Mouse (Mus musculus) granulocyte monocyte progenitor cell, adult 5-6 weeks (primary cell): Measurements from ENCODE around the gene Olfr1312. TPM values are rescaled to one million over a fixed set of nuclear protein-coding genes. Genes with fewer than 3 reads are reported as not detected.
"Not testable (repeated sequence)": the region's sequence is repeated elsewhere in the genome, so short reads cannot be mapped to it uniquely, and the experiment has no call there.

ENCODE experiments used
- ATAC-seq: replicated peaks from 2 replicates; pipeline ENCODE4 v1.8.0; 2016; ENCODE audit warnings: mild to moderate bottlenecking, moderate TSS enrichment, inconsistent platforms; ENCODE audit not compliant: poor library complexity, severe bottlenecking
- total RNA-seq, 2 experiments: library from RNA; stranded (forward) in 1 of 2; stranded (reverse) in 1 of 2; fragments of 200-712, 200-1000 nt in 1 of 2; fragments of >200 nt in 1 of 2; fragmentation: Nextera tagmentation in 1 of 2; gene quantifications; 2 replicates each; pipeline ENCODE4 v1.2.3; 2014 to 2017

The Olfr1312 gene
- total RNA-seq (2014; fragmentation: Nextera tagmentation) (not detected in 2 replicates), total RNA-seq (2017) (not detected in 2 replicates)

- no peak for ATAC-seq
Measured at GRCm38 (mm10) chr2:112050138-112050537, at the start of gene Olfr1312. Gene Olfr1312, minus strand, starts transcription at chr2:112050238.

GRCm38 (mm10) chr2:112096681-112097080 lies 46.6 kb upstream of the Olfr1312 start, which contains the start of gene Olfr1314:
Gene Olfr1314, minus strand, starts transcription at chr2:112096781.
- ATAC-seq, result no peak

GRCm38 (mm10) chr2:112077743-112078142 lies 27.7 kb upstream of the Olfr1312 start, which contains the start of gene Olfr1313:
Gene Olfr1313, minus strand, starts transcription at chr2:112077843.
- ATAC-seq, result no peak

GRCm38 (mm10) chr2:112026971-112027370 lies 23.1 kb downstream of the Olfr1312 start:
- not testable (repeated sequence) for ATAC-seq

- ATAC-seq, result no peak
Measured at GRCm38 (mm10) chr2:112024312-112024711, 25.7 kb downstream of the Olfr1312 start, which contains the start of gene Olfr1311. Gene Olfr1311, minus strand, starts transcription at chr2:112024412.

- ATAC-seq, result no peak
Measured at GRCm38 (mm10) chr2:112014900-112015299, 35.1 kb downstream of the Olfr1312 start.

GRCm38 (mm10) chr2:112012608-112013007 lies 37.4 kb downstream of the Olfr1312 start, which contains the start of gene Olfr1310:
Gene Olfr1310, minus strand, starts transcription at chr2:112012708.
- ATAC-seq, result no peak

GRCm38 (mm10) chr2:111990181-111990580 lies 59.9 kb downstream of the Olfr1312 start, which contains the start of gene Olfr1309:
Gene Olfr1309, minus strand, starts transcription at chr2:111990281.
- no peak for ATAC-seq

Other genes starting within 250 kb of the Olfr1312 start
- not detected in 2 replicates for gene Olfr1303, start 229.9 kb downstream of the Olfr1312 start, total RNA-seq (2014; fragmentation: Nextera tagmentation)
- not detected in 2 replicates for gene Olfr1303, start 229.9 kb downstream of the Olfr1312 start, total RNA-seq (2017)
- gene Olfr1305, start 173.1 kb downstream of the Olfr1312 start, total RNA-seq (2014; fragmentation: Nextera tagmentation), result not detected in 2 replicates
- gene Olfr1305, start 173.1 kb downstream of the Olfr1312 start, total RNA-seq (2017), result not detected in 2 replicates
- gene Olfr1306, start 134.0 kb downstream of the Olfr1312 start, total RNA-seq (2014; fragmentation: Nextera tagmentation), result not detected in 2 replicates
- not detected in 2 replicates for gene Olfr1306, start 134.0 kb downstream of the Olfr1312 start, total RNA-seq (2017)
- not detected in 2 replicates for gene Olfr1307, start 100.8 kb downstream of the Olfr1312 start, total RNA-seq (2014; fragmentation: Nextera tagmentation)
- not detected in 2 replicates for gene Olfr1307, start 100.8 kb downstream of the Olfr1312 start, total RNA-seq (2017)
- not detected in 2 replicates for gene Olfr1308, start 85.3 kb downstream of the Olfr1312 start, total RNA-seq (2014; fragmentation: Nextera tagmentation)
- gene Olfr1308, start 85.3 kb downstream of the Olfr1312 start, total RNA-seq (2017), result not detected in 2 replicates
- gene Olfr1309, start 60.0 kb downstream of the Olfr1312 start, total RNA-seq (2014; fragmentation: Nextera tagmentation), result not detected in 2 replicates
- gene Olfr1309, start 60.0 kb downstream of the Olfr1312 start, total RNA-seq (2017), result not detected in 2 replicates
- gene Olfr1310, start 37.5 kb downstream of the Olfr1312 start, total RNA-seq (2014; fragmentation: Nextera tagmentation), result not detected in 2 replicates
- not detected in 2 replicates for gene Olfr1310, start 37.5 kb downstream of the Olfr1312 start, total RNA-seq (2017)
- not detected in 2 replicates for gene Olfr1311, start 25.8 kb downstream of the Olfr1312 start, total RNA-seq (2014; fragmentation: Nextera tagmentation)
- gene Olfr1311, start 25.8 kb downstream of the Olfr1312 start, total RNA-seq (2017), result not detected in 2 replicates
- not detected in 2 replicates for gene Olfr1313, start 27.6 kb upstream of the Olfr1312 start, total RNA-seq (2014; fragmentation: Nextera tagmentation)
- not detected in 2 replicates for gene Olfr1313, start 27.6 kb upstream of the Olfr1312 start, total RNA-seq (2017)
- not detected in 2 replicates for gene Olfr1314, start 46.5 kb upstream of the Olfr1312 start, total RNA-seq (2014; fragmentation: Nextera tagmentation)
- gene Olfr1314, start 46.5 kb upstream of the Olfr1312 start, total RNA-seq (2017), result not detected in 2 replicates
- not detected in 2 replicates for gene Olfr1315-ps1, start 65.2 kb upstream of the Olfr1312 start, total RNA-seq (2014; fragmentation: Nextera tagmentation)
- not detected in 2 replicates for gene Olfr1315-ps1, start 65.2 kb upstream of the Olfr1312 start, total RNA-seq (2017)
- not detected in 2 replicates for gene Olfr1316, start 84.7 kb upstream of the Olfr1312 start, total RNA-seq (2014; fragmentation: Nextera tagmentation)
- gene Olfr1316, start 84.7 kb upstream of the Olfr1312 start, total RNA-seq (2017), result not detected in 2 replicates
- gene Olfr1317, start 90.1 kb upstream of the Olfr1312 start, total RNA-seq (2014; fragmentation: Nextera tagmentation), result not detected in 2 replicates
- gene Olfr1317, start 90.1 kb upstream of the Olfr1312 start, total RNA-seq (2017), result not detected in 2 replicates
- gene Olfr1318, start 104.0 kb upstream of the Olfr1312 start, total RNA-seq (2014; fragmentation: Nextera tagmentation), result not detected in 2 replicates
- gene Olfr1318, start 104.0 kb upstream of the Olfr1312 start, total RNA-seq (2017), result not detected in 2 replicates
- gene Lpcat4, start 189.2 kb upstream of the Olfr1312 start, total RNA-seq (2014; fragmentation: Nextera tagmentation), result 17.3 and 26.8 TPM in 2 replicates
- gene Lpcat4, start 189.2 kb upstream of the Olfr1312 start, total RNA-seq (2017), result 7.7 and 10.6 TPM in 2 replicates
- gene Nutm1, start 209.1 kb upstream of the Olfr1312 start, total RNA-seq (2014; fragmentation: Nextera tagmentation), result not detected in 2 replicates
- gene Nutm1, start 209.1 kb upstream of the Olfr1312 start, total RNA-seq (2017), result not detected in 2 replicates
- gene Nop10, start 211.7 kb upstream of the Olfr1312 start, total RNA-seq (2014; fragmentation: Nextera tagmentation), result 139 and 177 TPM in 2 replicates
- 220 and 244 TPM in 2 replicates for gene Nop10, start 211.7 kb upstream of the Olfr1312 start, total RNA-seq (2017)
- gene Slc12a6, start 215.6 kb upstream of the Olfr1312 start, total RNA-seq (2014; fragmentation: Nextera tagmentation), result 57.3 and 62.2 TPM in 2 replicates
- gene Slc12a6, start 215.6 kb upstream of the Olfr1312 start, total RNA-seq (2017), result 51.3 and 51.8 TPM in 2 replicates
- 0.75 TPM in 1 of 2 replicates, not detected in the other for gene Gm21985, start 216.1 kb upstream of the Olfr1312 start, total RNA-seq (2014; fragmentation: Nextera tagmentation)
- 0.36 TPM in 1 of 2 replicates, not detected in the other for gene Gm21985, start 216.1 kb upstream of the Olfr1312 start, total RNA-seq (2017)